Mouse (Mus musculus): ENCODE results near the gene Fscn2. TPM values are rescaled to one million over a fixed set of nuclear protein-coding genes. Genes with fewer than 3 reads are reported as not detected.

Gene Fscn2
- total RNA-seq (2012; rRNA removed) (0.25 TPM in 1 of 2 replicates, not detected in the other), total RNA-seq (2014; rRNA removed) (not detected in 2 replicates), polyA plus RNA-seq (2012; ENCODE audit: insufficient read length, low read depth) (not detected in 2 replicates)

DNA sequence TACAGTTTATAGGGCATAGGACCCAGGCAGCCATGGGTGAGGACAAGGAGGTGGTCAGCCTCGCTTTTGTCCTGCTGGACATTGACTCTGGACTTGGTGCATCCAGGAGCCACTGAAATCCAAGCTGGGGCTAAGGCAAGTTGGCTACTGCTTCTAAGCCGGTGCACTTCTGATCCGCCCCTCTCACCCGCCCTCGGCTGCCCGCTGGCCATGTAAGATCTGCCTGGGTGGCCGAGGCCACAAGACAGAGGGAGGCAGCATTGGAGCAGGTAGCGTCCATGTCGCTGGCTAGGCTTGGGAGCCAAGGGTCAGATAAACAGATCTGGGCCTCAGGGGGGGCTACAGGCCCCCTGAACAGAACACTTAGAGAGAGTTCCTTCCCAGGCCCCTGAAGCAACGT is at the start of gene Fscn2:
Gene Fscn2 (plus strand): TSS at position 240 of the 400 bp plus-strand sequence.
- H3K4me3 ChIP-seq (replicated peaks in 1 of 3; ENCODE audit: low read depth in 2 of 3, low read length in 2 of 3, poor library complexity in 1 of 3), result no peak within 1 kb of the TSS

DNA sequence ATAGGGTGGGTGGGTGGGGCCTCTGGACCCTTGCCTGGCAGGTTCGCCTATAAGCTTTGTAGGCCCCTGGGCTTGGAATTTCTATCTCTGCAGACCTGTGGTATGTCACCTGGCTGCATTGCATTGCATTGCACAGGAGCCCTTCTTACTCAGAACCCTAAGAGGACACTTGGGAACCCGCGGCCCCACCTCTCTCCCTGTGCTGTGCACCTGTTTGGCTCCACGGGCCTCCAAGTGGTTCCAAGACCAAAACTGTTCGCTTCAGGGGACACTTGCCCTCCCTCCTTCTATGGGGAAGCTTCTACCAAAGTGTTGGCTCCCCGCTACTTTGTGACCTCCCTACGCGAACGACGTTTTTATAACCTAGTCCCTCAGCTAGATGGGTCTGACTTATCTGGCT is 49.8 kb upstream of the Fscn2 start:
- DNase-seq (ENCODE audit: extremely low read depth), result no peak
- dilution Hi-C loops (cut with MboI; ENCODE audit: extremely low pct_ligation_motif_present, extremely low pct_unique_long_range_greater_than_20kb, low sequenced_read_pairs) (no loop called here), in situ Hi-C loops (cut with MboI; ENCODE audit: low pct_ligation_motif_present, low pct_unique_long_range_greater_than_20kb, low sequenced_read_pairs) (no loop called here)
- Histone ChIP-seq H3K4me3 (replicated peaks in 1 of 3; ENCODE audit: low read depth in 2 of 3, low read length in 2 of 3, poor library complexity in 1 of 3) (no peak overlapping the region), H3K4me1 (ENCODE audit: control insufficient read depth in 1 of 2, insufficient read depth in 2 of 2) (peaks cover 9 to 17% of the 10 kb centered on the region in 2 experiments), H3K27me3 (replicated peaks) (peaks cover 88% of the 10 kb centered on the region), H3K9me3 (replicated peaks; ENCODE audit: low read length) (peaks cover 13% of the 10 kb centered on the region), H3K27ac (ENCODE audit: insufficient read depth, low read depth) (no peak overlapping the region), H3K4me2 (ENCODE audit: insufficient read depth, low read depth, poor library complexity, severe bottlenecking) (no peak overlapping the region), H3K36me3 (replicated peaks in 1 of 2; ENCODE audit: control insufficient read depth in 1 of 2, insufficient read depth in 1 of 2, low read length in 1 of 2) (no peaks in the 10 kb centered on the region), H3K9ac (ENCODE audit: insufficient read depth, low read depth) (no peak overlapping the region), H3K79me2 (replicated peaks; ENCODE audit: control insufficient read depth, extremely low read depth, insufficient read depth, poor library complexity, severe bottlenecking) (no peaks in the 10 kb centered on the region)
- TF ChIP-seq UBTF (IDR thresholded peaks at IDR 0.05; ENCODE audit: low read depth, low read length) (no peak), GABPA (IDR thresholded peaks at IDR 0.05; ENCODE audit: insufficient replicate concordance, low read depth, low read length) (no peak), ZKSCAN1 (IDR thresholded peaks at IDR 0.05; ENCODE audit: borderline replicate concordance, low read depth, low read length) (no peak)

More for the DNA sequence above, at the start of gene Fscn2:
- no peak for TF ChIP-seq PAX5 (IDR thresholded peaks at IDR 0.05; ENCODE audit: low read length)
- TF ChIP-seq TBP (conservative IDR thresholded peaks at IDR 0.05; ENCODE audit: low read depth, low read length), result no peak
- no peak for TF ChIP-seq USF2 (conservative IDR thresholded peaks at IDR 0.05; ENCODE audit: low read depth, low read length)
- no peak for TF ChIP-seq MEF2A (IDR thresholded peaks at IDR 0.05; ENCODE audit: borderline replicate concordance, low read depth, low read length)
- no peak for TF ChIP-seq CHD2 (IDR thresholded peaks at IDR 0.05; ENCODE audit: low read length)
- TF ChIP-seq CHD1 (IDR thresholded peaks at IDR 0.05; ENCODE audit: low read depth, low read length), result no peak
- no peak for TF ChIP-seq MXI1 (IDR thresholded peaks at IDR 0.05; ENCODE audit: low read depth, low read length)
- TF ChIP-seq EP300 (IDR thresholded peaks at IDR 0.05; ENCODE audit: low read length), result no peak
- TF ChIP-seq RCOR1 (conservative IDR thresholded peaks at IDR 0.05; ENCODE audit: low read depth, low read length), result no peak
- TF ChIP-seq ETS1 (conservative IDR thresholded peaks at IDR 0.05; ENCODE audit: low read depth, low read length), result no peak
- TF ChIP-seq BHLHE40 (IDR thresholded peaks at IDR 0.05; ENCODE audit: low read depth, low read length), result no peak
- TF ChIP-seq USF1 (IDR thresholded peaks at IDR 0.05; ENCODE audit: low read depth, low read length), result no peak
- TF ChIP-seq ZNF384 (IDR thresholded peaks at IDR 0.05; ENCODE audit: low read depth, low read length), result no peak
- TF ChIP-seq MAX (IDR thresholded peaks at IDR 0.05; ENCODE audit: low read length), result no peak
- TF ChIP-seq JUN (IDR thresholded peaks at IDR 0.05; ENCODE audit: insufficient read depth, low read depth, low read length), result no peak
- TF ChIP-seq IRF4 (IDR thresholded peaks at IDR 0.05; ENCODE audit: low read depth, low read length), result no peak
- TF ChIP-seq ZC3H11A (IDR thresholded peaks at IDR 0.05; ENCODE audit: low read depth, low read length), result no peak
- no peak for TF ChIP-seq HCFC1 (IDR thresholded peaks at IDR 0.05; ENCODE audit: low read depth, low read length)
- no peak for TF ChIP-seq SMC3 (IDR thresholded peaks at IDR 0.05; ENCODE audit: low read depth, low read length)
- Histone ChIP-seq H3K27me3 (replicated peaks) (peaks cover 11% of the 10 kb centered on the region), H3K27ac (ENCODE audit: insufficient read depth, low read depth) (no peak within 1 kb of the TSS), H3K4me2 (ENCODE audit: insufficient read depth, low read depth, poor library complexity, severe bottlenecking) (no peak within 1 kb of the TSS), H3K9me3 (replicated peaks; ENCODE audit: low read length) (no peaks in the 10 kb centered on the region), H3K79me2 (replicated peaks; ENCODE audit: control insufficient read depth, extremely low read depth, insufficient read depth, poor library complexity, severe bottlenecking) (no peaks in the 10 kb centered on the region), H3K9ac (ENCODE audit: insufficient read depth, low read depth) (no peak within 1 kb of the TSS), H3K4me1 (ENCODE audit: control insufficient read depth in 1 of 2, insufficient read depth in 2 of 2) (peaks cover 2 to 16% of the 10 kb centered on the region in 2 experiments), H3K36me3 (replicated peaks in 1 of 2; ENCODE audit: control insufficient read depth in 1 of 2, insufficient read depth in 1 of 2, low read length in 1 of 2) (no peaks in the 10 kb centered on the region)
- no peak for DNase-seq (ENCODE audit: extremely low read depth)
- in situ Hi-C loops (cut with MboI; ENCODE audit: low pct_ligation_motif_present, low pct_unique_long_range_greater_than_20kb, low sequenced_read_pairs) (no loop called here), dilution Hi-C loops (cut with MboI; ENCODE audit: extremely low pct_ligation_motif_present, extremely low pct_unique_long_range_greater_than_20kb, low sequenced_read_pairs) (no loop called here)
